Mouse (Mus musculus) bone marrow macrophage, adult 2 months (primary cell): ENCODE results near the gene Fgfr1op.

Source experiments
- CTCF ChIP-seq: IDR thresholded peaks from 2 replicates; pipeline ENCODE4 v1.5.1; 2012; ENCODE audit warnings: low read depth, mild to moderate bottlenecking, low read length, moderate library complexity
- POLR2A ChIP-seq: IDR thresholded peaks from 2 replicates; pipeline ENCODE4 v1.6.1; 2012; ENCODE audit warnings: mild to moderate bottlenecking, low read depth, low read length, borderline replicate concordance

- no peak for TF ChIP-seq POLR2A
- TF ChIP-seq CTCF, result no peak
These were observed 34.0 kb downstream of the Fgfr1op start for GRCm38 (mm10) chr17:8199067-8199935.
